Mouse (Mus musculus): ENCODE measurements around the gene Rab5a. TPM values are rescaled to one million over a fixed set of nuclear protein-coding genes. Genes with fewer than 3 reads are reported as not detected.

Rab5a gene
- total RNA-seq (2012; rRNA removed): 32.7 and 50.5 TPM in 2 replicates

- Histone ChIP-seq H3K4me3 (ENCODE audit: insufficient read depth in 1 of 2, low read depth in 1 of 2, low read length in 2 of 2, poor library complexity in 1 of 2, severe bottlenecking in 1 of 2) (peak within 1 kb of the TSS; percentile 88 to 94), H3K27ac (ENCODE audit: insufficient read depth, low read depth, low read length, poor library complexity, severe bottlenecking) (peak within 1 kb of the TSS; percentile 97), H3K9me3 (ENCODE audit: control insufficient read depth, insufficient read depth, low read depth, low read length) (no peaks in the 10 kb centered on the region), H3K9ac (ENCODE audit: insufficient read depth, low read depth, low read length, poor library complexity, severe bottlenecking) (peak within 1 kb of the TSS; percentile 98), H3K36me3 (ENCODE audit: control insufficient read depth, insufficient read depth, low read length, poor library complexity, severe bottlenecking) (no peaks in the 10 kb centered on the region), H3K4me1 (ENCODE audit: control insufficient read depth in 2 of 2, insufficient read depth in 2 of 2, low read length in 2 of 2, poor library complexity in 1 of 2) (peaks cover 8 to 11% of the 10 kb centered on the region in 2 experiments; a peak in 3 of 4 replicates)
- in situ Hi-C loops (cut with MboI; ENCODE audit: low sequenced_read_pairs in 2 of 2, unreplicated experiment in 2 of 2): no loop called here
- no peak for TF ChIP-seq MAFK (IDR thresholded peaks at IDR 0.05; ENCODE audit: insufficient read depth, low read depth, low read length)
- 0 out of 2 replicates have a peak, but pooled peaks have one; percentile 37 for TF ChIP-seq HCFC1 (IDR thresholded peaks at IDR 0.05; ENCODE audit: borderline replicate concordance, insufficient read depth, low read length)
- TF ChIP-seq ZNF384 (IDR thresholded peaks at IDR 0.05; ENCODE audit: low read depth, low read length): no peak
- TF ChIP-seq CHD2 (IDR thresholded peaks at IDR 0.05; ENCODE audit: low read depth, low read length): no peak
- no peak for TF ChIP-seq ZC3H11A (IDR thresholded peaks at IDR 0.05; ENCODE audit: borderline replicate concordance, low read depth, low read length)
- peak; percentile 99 for DNase-seq (ENCODE audit: low read depth, low spot score)
Measured at GRCm38 (mm10) chr17:53478858-53479603, at the start of gene Rab5a. Rab5a (plus strand) TSS chr17:53479234.

DNA sequence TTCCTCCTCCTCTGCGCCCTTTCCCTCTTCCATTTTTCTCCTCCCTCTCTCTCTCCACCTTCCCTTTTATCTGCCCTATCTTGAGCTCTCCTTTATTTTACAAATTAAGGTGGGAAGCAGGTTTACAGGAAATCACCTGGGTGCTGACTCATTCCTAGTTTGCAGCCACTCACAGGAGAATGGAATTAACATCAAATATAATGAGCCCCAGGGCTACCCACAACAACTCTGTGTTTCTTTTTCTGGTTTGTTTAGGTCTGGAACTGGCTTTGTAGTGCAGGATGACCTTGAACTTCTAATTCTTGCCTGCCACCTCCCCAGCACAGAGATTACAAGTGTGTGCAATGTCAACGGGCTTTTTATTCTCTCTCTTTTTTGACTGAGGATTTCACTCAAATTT is 22.9 kb upstream of the Rab5a start:
- no peak for TF ChIP-seq ZNF384 (IDR thresholded peaks at IDR 0.05; ENCODE audit: low read depth, low read length)
- no peak for TF ChIP-seq CHD2 (IDR thresholded peaks at IDR 0.05; ENCODE audit: low read depth, low read length)
- TF ChIP-seq MAFK (IDR thresholded peaks at IDR 0.05; ENCODE audit: insufficient read depth, low read depth, low read length): peak; percentile 70
- no peak for DNase-seq (ENCODE audit: low read depth, low spot score)
- no peaks in the 10 kb centered on the region for H3K36me3 ChIP-seq (ENCODE audit: control insufficient read depth, insufficient read depth, low read length, poor library complexity, severe bottlenecking)
- 0 out of 2 replicates have a peak, but pooled peaks cover 1% of the 10 kb centered on the region for H3K9me3 ChIP-seq (ENCODE audit: control insufficient read depth, insufficient read depth, low read depth, low read length)
- no peak overlapping the region for H3K4me3 ChIP-seq (ENCODE audit: insufficient read depth in 1 of 2, low read depth in 1 of 2, low read length in 2 of 2, poor library complexity in 1 of 2, severe bottlenecking in 1 of 2)
- H3K9ac ChIP-seq (ENCODE audit: insufficient read depth, low read depth, low read length, poor library complexity, severe bottlenecking): no peak overlapping the region
- peak overlapping the region; percentile 43; the same call in 1 of the 2 replicates for H3K27ac ChIP-seq (ENCODE audit: insufficient read depth, low read depth, low read length, poor library complexity, severe bottlenecking)
- peaks cover 0 to 4% of the 10 kb centered on the region in 2 experiments; a peak in 1 of 4 replicates for H3K4me1 ChIP-seq (ENCODE audit: control insufficient read depth in 2 of 2, insufficient read depth in 2 of 2, low read length in 2 of 2, poor library complexity in 1 of 2)
- in situ Hi-C loops (cut with MboI; ENCODE audit: low sequenced_read_pairs in 2 of 2, unreplicated experiment in 2 of 2): no loop called here

DNA sequence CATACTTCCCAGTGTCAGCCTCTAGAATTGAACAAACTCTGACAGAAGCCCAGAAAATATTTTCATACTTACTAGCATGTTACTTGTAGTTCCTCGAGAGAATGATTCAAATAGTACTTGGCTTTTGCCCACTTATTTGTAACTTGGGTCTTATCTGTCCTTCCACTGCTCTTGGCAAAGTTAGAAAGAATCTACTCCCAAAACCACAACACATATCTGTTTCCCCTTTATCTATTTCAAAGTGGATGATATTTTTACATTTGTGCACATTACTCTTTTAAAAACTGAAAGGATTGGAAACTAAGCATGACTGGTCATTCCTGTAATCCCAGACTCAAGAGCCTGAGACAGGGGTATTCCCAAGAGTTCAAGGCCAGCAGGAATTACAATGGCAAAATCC is 22.3 kb upstream of the Rab5a start:
- peaks cover 0 to 4% of the 10 kb centered on the region in 2 experiments; a peak in 1 of 4 replicates for H3K4me1 ChIP-seq (ENCODE audit: control insufficient read depth in 2 of 2, insufficient read depth in 2 of 2, low read length in 2 of 2, poor library complexity in 1 of 2)
- TF ChIP-seq ZNF384 (IDR thresholded peaks at IDR 0.05; ENCODE audit: low read depth, low read length) (no peak), ZC3H11A (IDR thresholded peaks at IDR 0.05; ENCODE audit: borderline replicate concordance, low read depth, low read length) (no peak), HCFC1 (IDR thresholded peaks at IDR 0.05; ENCODE audit: borderline replicate concordance, insufficient read depth, low read length) (no peak), MAFK (IDR thresholded peaks at IDR 0.05; ENCODE audit: insufficient read depth, low read depth, low read length) (no peak), CHD2 (IDR thresholded peaks at IDR 0.05; ENCODE audit: low read depth, low read length) (no peak)
- no peak overlapping the region for H3K9ac ChIP-seq (ENCODE audit: insufficient read depth, low read depth, low read length, poor library complexity, severe bottlenecking)
- H3K27ac ChIP-seq (ENCODE audit: insufficient read depth, low read depth, low read length, poor library complexity, severe bottlenecking): no peak overlapping the region; the same call in 1 of the 2 replicates
- H3K9me3 ChIP-seq (ENCODE audit: control insufficient read depth, insufficient read depth, low read depth, low read length): 0 out of 2 replicates have a peak, but pooled peaks cover 1% of the 10 kb centered on the region
- H3K36me3 ChIP-seq (ENCODE audit: control insufficient read depth, insufficient read depth, low read length, poor library complexity, severe bottlenecking): no peaks in the 10 kb centered on the region
- no peak for DNase-seq (ENCODE audit: low read depth, low spot score)
- in situ Hi-C loops (cut with MboI; ENCODE audit: low sequenced_read_pairs in 2 of 2, unreplicated experiment in 2 of 2): no loop called here
- no peak overlapping the region for H3K4me3 ChIP-seq (ENCODE audit: insufficient read depth in 1 of 2, low read depth in 1 of 2, low read length in 2 of 2, poor library complexity in 1 of 2, severe bottlenecking in 1 of 2)

DNA sequence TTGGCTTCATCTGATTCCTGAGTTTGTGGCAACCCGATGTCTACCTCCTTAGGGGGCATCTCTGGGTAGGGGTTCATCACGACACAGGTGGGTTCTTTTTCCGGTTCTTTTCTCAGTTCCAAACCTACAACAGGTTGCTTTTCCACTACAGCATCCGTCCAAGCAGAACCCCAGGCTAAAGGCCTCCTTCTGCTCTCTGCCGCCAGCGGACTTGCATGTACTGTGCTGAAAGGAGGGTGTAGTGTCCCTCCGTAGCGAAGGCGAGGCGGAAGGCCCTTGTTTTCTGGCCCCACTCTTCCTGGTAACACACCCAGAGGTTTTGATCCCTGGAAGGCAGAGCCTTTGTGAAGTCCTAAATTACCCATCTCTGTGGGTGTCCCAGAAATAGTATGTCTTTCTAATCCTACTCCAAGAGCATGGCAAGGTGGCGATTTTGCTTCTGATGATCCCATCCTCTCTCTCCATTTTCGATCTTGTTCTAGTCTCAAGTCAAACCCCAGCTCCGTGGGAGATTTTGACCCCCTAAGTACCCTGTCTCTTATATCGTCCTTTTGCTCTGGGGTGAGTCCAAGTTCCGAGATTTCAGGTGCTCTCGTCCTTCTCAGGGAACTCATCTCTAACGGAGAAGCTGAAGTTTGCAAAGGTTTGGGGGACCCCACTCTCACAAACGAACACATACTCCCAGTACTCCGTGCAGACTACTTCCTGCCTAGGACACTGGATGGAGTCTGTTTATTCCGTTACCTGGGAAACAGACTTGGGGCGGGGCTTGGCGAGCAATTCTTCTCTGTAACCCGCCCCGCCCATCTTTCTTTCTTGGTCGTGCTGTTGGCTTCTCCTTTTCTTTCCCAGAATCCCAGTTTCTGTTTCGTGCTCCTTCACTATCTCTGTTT is 16.2 kb upstream of the Rab5a start, which contains the start of gene Efhb:
Efhb (minus strand) TSS at position 719 of the 893 bp plus-strand sequence.
- in situ Hi-C loops (cut with MboI; ENCODE audit: low sequenced_read_pairs in 2 of 2, unreplicated experiment in 2 of 2): no loop called here
- peak within 1 kb of the TSS; percentile 36; the same call in 1 of the 2 replicates for H3K27ac ChIP-seq (ENCODE audit: insufficient read depth, low read depth, low read length, poor library complexity, severe bottlenecking)
- TF ChIP-seq ZC3H11A (IDR thresholded peaks at IDR 0.05; ENCODE audit: borderline replicate concordance, low read depth, low read length) (no peak), CHD2 (IDR thresholded peaks at IDR 0.05; ENCODE audit: low read depth, low read length) (no peak), ZNF384 (IDR thresholded peaks at IDR 0.05; ENCODE audit: low read depth, low read length) (no peak), HCFC1 (IDR thresholded peaks at IDR 0.05; ENCODE audit: borderline replicate concordance, insufficient read depth, low read length) (no peak), MAFK (IDR thresholded peaks at IDR 0.05; ENCODE audit: insufficient read depth, low read depth, low read length) (no peak)

More for the DNA sequence above, 16.2 kb upstream of the Rab5a start, which contains the start of gene Efhb:
- Histone ChIP-seq H3K36me3 (ENCODE audit: control insufficient read depth, insufficient read depth, low read length, poor library complexity, severe bottlenecking) (no peaks in the 10 kb centered on the region), H3K4me1 (ENCODE audit: control insufficient read depth in 2 of 2, insufficient read depth in 2 of 2, low read length in 2 of 2, poor library complexity in 1 of 2) (peaks cover 0 to 4% of the 10 kb centered on the region in 2 experiments; a peak in 2 of 4 replicates), H3K9ac (ENCODE audit: insufficient read depth, low read depth, low read length, poor library complexity, severe bottlenecking) (no peak within 1 kb of the TSS), H3K9me3 (ENCODE audit: control insufficient read depth, insufficient read depth, low read depth, low read length) (0 out of 2 replicates have a peak, but pooled peaks cover under 1% of the 10 kb centered on the region), H3K4me3 (ENCODE audit: insufficient read depth in 1 of 2, low read depth in 1 of 2, low read length in 2 of 2, poor library complexity in 1 of 2, severe bottlenecking in 1 of 2) (peak within 1 kb of the TSS; percentile 29 to 57; a peak in 3 of 4 replicates)
- peak; percentile 93 for DNase-seq (ENCODE audit: low read depth, low spot score)
